Mouse (Mus musculus) kidney, embryonic 16.5 days (tissue): ENCODE results near the gene Plekha7. TPM values are rescaled to one million over a fixed set of nuclear protein-coding genes. Genes with fewer than 3 reads are reported as not detected.

ENCODE experiments used
- ATAC-seq: fragments of 200-750 bp; cut with Nextera tagmentation; 2 replicates; pipeline ENCODE4 v1.8.0; 2017; ENCODE audit warnings: moderate TSS enrichment; ENCODE audit not compliant: low FRiP score, low TSS enrichment
- H3K27ac ChIP-seq: fragments of 300-500 bp; sonication (generic); 2 replicates; pipeline ENCODE4 v1.5.1; 2014; ENCODE audit warnings: low read length
- H3K27me3 ChIP-seq: fragments of 300-500 bp; sonication (generic); 2 replicates; pipeline ENCODE4 v1.6.1; 2014; ENCODE audit warnings: low read length, control low read depth, mixed read lengths; ENCODE audit not compliant: insufficient read depth
- H3K36me3 ChIP-seq: fragments of 300-500 bp; sonication (generic); 2 replicates; pipeline ENCODE4 v1.6.1; 2014; ENCODE audit warnings: low read length, control low read depth, mixed read lengths; ENCODE audit not compliant: insufficient read depth
- H3K4me1 ChIP-seq: fragments of 300-500 bp; sonication (generic); 2 replicates; pipeline ENCODE4 v1.6.1; 2014; ENCODE audit warnings: low read length, control low read depth, mixed read lengths; ENCODE audit not compliant: insufficient read depth
- H3K4me2 ChIP-seq: fragments of 300-500 bp; sonication (generic); replicated peaks from 2 replicates; pipeline ENCODE4 v1.6.1; 2014; ENCODE audit warnings: low read depth, low read length
- H3K4me3 ChIP-seq: fragments of 300-500 bp; sonication (generic); 2 replicates; pipeline ENCODE4 v1.5.1; 2014; ENCODE audit warnings: mild to moderate bottlenecking, low read length
- H3K9ac ChIP-seq: fragments of 300-500 bp; sonication (generic); replicated peaks from 2 replicates; pipeline ENCODE4 v1.6.1; 2014; ENCODE audit warnings: low read length
- H3K9me3 ChIP-seq: fragments of 300-500 bp; sonication (generic); 2 replicates; pipeline ENCODE4 v1.6.1; 2016; ENCODE audit warnings: low read length, control low read depth
- whole genome bisulfite sequencing: fragments of 180-500 bp; shearing (Covaris S2); extraction: QIAGEN DNeasy Blood & Tissue Kit; methylation state at CpG from one replicate; pipeline ENCODE4 v1.1.7; 2014; 5-methylcytosine and 5-hydroxymethylcytosine counted together
- polyA plus RNA-seq: library from polyadenylated mRNA; unstranded; fragments of >200 nt; fragmentation: Nextera tagmentation; extraction: Ambion mirVana; gene quantifications from 2 replicates; pipeline ENCODE4 v1.2.1, GENCODE M21; 2015

The Plekha7 gene
- 13.1 and 13.8 TPM in 2 replicates for polyA plus RNA-seq

GRCm38 (mm10) chr7:116307871-116308631 lies at the start of gene Plekha7:
Gene Plekha7, minus strand, starts transcription at chr7:116308376.
- Histone ChIP-seq H3K27me3 (peaks cover 10% of the 10 kb centered on the region; the same call in 1 of the 2 replicates), H3K4me1 (peaks cover 12% of the 10 kb centered on the region), H3K4me3 (peak within 1 kb of the TSS; percentile 78), H3K4me2 (peak within 1 kb of the TSS; percentile 97), H3K9me3 (no peaks in the 10 kb centered on the region), H3K9ac (peak within 1 kb of the TSS; percentile 68), H3K27ac (peak within 1 kb of the TSS; percentile 86), H3K36me3 (no peaks in the 10 kb centered on the region)
- under 1% methylated on average over 49 of the region's 65 CpGs for WGBS
- peak; percentile 79 for ATAC-seq

- H3K4me1 ChIP-seq: peaks cover 14% of the 10 kb centered on the region
- peaks cover 29% of the 10 kb centered on the region for H3K36me3 ChIP-seq
- no peak for ATAC-seq
- WGBS: 14% methylated on average over 1 of the region's 1 CpGs
- no peaks in the 10 kb centered on the region for H3K27me3 ChIP-seq
- no peak overlapping the region for H3K4me3 ChIP-seq
- no peaks in the 10 kb centered on the region for H3K9me3 ChIP-seq
- no peak overlapping the region for H3K4me2 ChIP-seq
- H3K9ac ChIP-seq: no peak overlapping the region
- H3K27ac ChIP-seq: no peak overlapping the region
These were observed 28.1 kb upstream of the Plekha7 start for GRCm38 (mm10) chr7:116336226-116336625.

GRCm38 (mm10) chr7:116335133-116335532 lies 27.0 kb upstream of the Plekha7 start:
- WGBS: 74% methylated on average over 6 of the region's 6 CpGs
- peak overlapping the region; percentile 89 for H3K4me3 ChIP-seq
- H3K4me1 ChIP-seq: peaks cover 14% of the 10 kb centered on the region

GRCm38 (mm10) chr7:116334669-116335038 lies 26.5 kb upstream of the Plekha7 start:
- peaks cover 14% of the 10 kb centered on the region for H3K4me1 ChIP-seq
- peaks cover 30% of the 10 kb centered on the region for H3K36me3 ChIP-seq
- H3K9ac ChIP-seq: peak overlapping the region; percentile 96
- 15% methylated on average over 8 of the region's 8 CpGs for WGBS
- 0 out of 2 replicates have a peak overlapping the region, but pooled peaks have one; percentile 64 for H3K27ac ChIP-seq
- ATAC-seq: no peak
- H3K4me3 ChIP-seq: peak overlapping the region; percentile 89
- no peaks in the 10 kb centered on the region for H3K9me3 ChIP-seq
- peak overlapping the region; percentile 72 for H3K4me2 ChIP-seq
- no peaks in the 10 kb centered on the region for H3K27me3 ChIP-seq

More at GRCm38 (mm10) chr7:116335133-116335532, 27.0 kb upstream of the Plekha7 start:
- Histone ChIP-seq H3K27ac (no peak overlapping the region), H3K36me3 (peaks cover 30% of the 10 kb centered on the region), H3K9ac (no peak overlapping the region), H3K4me2 (peak overlapping the region; percentile 72), H3K27me3 (no peaks in the 10 kb centered on the region), H3K9me3 (no peaks in the 10 kb centered on the region)
- ATAC-seq: no peak

GRCm38 (mm10) chr7:116333713-116334668 lies 25.8 kb upstream of the Plekha7 start, which contains the start of gene Rps13:
Gene Rps13, minus strand, starts transcription at chr7:116334195.
- Histone ChIP-seq H3K27ac (peak within 1 kb of the TSS; percentile 87), H3K9me3 (no peaks in the 10 kb centered on the region), H3K9ac (peak within 1 kb of the TSS; percentile 96), H3K4me2 (peak within 1 kb of the TSS; percentile 80), H3K27me3 (no peaks in the 10 kb centered on the region), H3K4me1 (peaks cover 14% of the 10 kb centered on the region), H3K36me3 (peaks cover 31% of the 10 kb centered on the region), H3K4me3 (peak within 1 kb of the TSS; percentile 89)
- peak; percentile 98 for ATAC-seq
- WGBS: under 1% methylated on average over 77 of the region's 78 CpGs

GRCm38 (mm10) chr7:116331246-116331645 lies 23.1 kb upstream of the Plekha7 start:
- Histone ChIP-seq H3K36me3 (peaks cover 31% of the 10 kb centered on the region), H3K4me2 (no peak overlapping the region), H3K4me1 (peaks cover 14% of the 10 kb centered on the region), H3K9me3 (no peaks in the 10 kb centered on the region), H3K27me3 (no peaks in the 10 kb centered on the region), H3K9ac (no peak overlapping the region), H3K4me3 (no peak overlapping the region), H3K27ac (no peak overlapping the region)
- WGBS: 90% methylated on average over 2 of the region's 2 CpGs
- no peak for ATAC-seq

GRCm38 (mm10) chr7:116329858-116330257 lies 21.7 kb upstream of the Plekha7 start:
- H3K36me3 ChIP-seq: peaks cover 31% of the 10 kb centered on the region
- ATAC-seq: no peak
- no peak overlapping the region for H3K27ac ChIP-seq
- H3K4me1 ChIP-seq: peaks cover 11% of the 10 kb centered on the region
- no peak overlapping the region for H3K4me3 ChIP-seq
- H3K9me3 ChIP-seq: no peaks in the 10 kb centered on the region
- H3K4me2 ChIP-seq: no peak overlapping the region
- 87% methylated on average over 4 of the region's 4 CpGs for WGBS
- no peaks in the 10 kb centered on the region for H3K27me3 ChIP-seq
- no peak overlapping the region for H3K9ac ChIP-seq

GRCm38 (mm10) chr7:116328777-116329176 lies 20.6 kb upstream of the Plekha7 start:
- no peaks in the 10 kb centered on the region for H3K27me3 ChIP-seq
- H3K9me3 ChIP-seq: no peaks in the 10 kb centered on the region
- H3K4me2 ChIP-seq: no peak overlapping the region
- 76% methylated on average over 7 of the region's 7 CpGs for WGBS
- H3K4me1 ChIP-seq: peaks cover 8% of the 10 kb centered on the region
- H3K9ac ChIP-seq: no peak overlapping the region
- no peak for ATAC-seq
- no peak overlapping the region for H3K27ac ChIP-seq
- peaks cover 31% of the 10 kb centered on the region for H3K36me3 ChIP-seq
- H3K4me3 ChIP-seq: no peak overlapping the region

GRCm38 (mm10) chr7:116327901-116328300 lies 19.7 kb upstream of the Plekha7 start:
- no peaks in the 10 kb centered on the region for H3K9me3 ChIP-seq
- no peak for ATAC-seq
- no peak overlapping the region for H3K27ac ChIP-seq
- 88% methylated on average over 5 of the region's 5 CpGs for whole genome bisulfite sequencing
- H3K4me3 ChIP-seq: no peak overlapping the region
- peaks cover 5% of the 10 kb centered on the region for H3K4me1 ChIP-seq
- no peak overlapping the region for H3K4me2 ChIP-seq
- H3K27me3 ChIP-seq: no peaks in the 10 kb centered on the region
- no peak overlapping the region for H3K9ac ChIP-seq
- H3K36me3 ChIP-seq: peaks cover 31% of the 10 kb centered on the region
